Mouse (Mus musculus): ENCODE measurements around the gene Gm10198.

- TF ChIP-seq POLR2A (IDR thresholded peaks at IDR 0.05; ENCODE audit: borderline replicate concordance, extremely low read depth, insufficient read depth, insufficient read length, poor library complexity, severe bottlenecking) (no peak), CTCF (IDR thresholded peaks at IDR 0.05; ENCODE audit: borderline replicate concordance, extremely low read depth, insufficient read depth, insufficient read length) (no peak)
Observed at GRCm38 (mm10) chr13:111560152-111560551, 32.4 kb upstream of the Gm10198 start.

All from brain, embryonic 14.5 days (tissue).